Comparison of ENCODE assay signal across 8 mouse cellular contexts in genomic region chr14:120276343-120277080, GRCm38 (mm10). TPM values are rescaled to one million over a fixed set of nuclear protein-coding genes. Genes with fewer than 3 reads are reported as not detected.
DNase-seq lines count a peak whose midpoint lies in the region; ATAC-seq and TF ChIP-seq lines count a peak whose summit lies in the region.

No protein-coding gene starts in this region.

- no peak for ATAC-seq in lung, embryonic 14.5 days (ENCODE audit: insufficient read depth)
- no peak for ATAC-seq in hindbrain, embryonic 15.5 days (ENCODE audit: low FRiP score, low read depth)
- no peak for ATAC-seq in midbrain, embryonic 11.5 days (ENCODE audit: low FRiP score)
- ATAC-seq in cerebellum, adult (ENCODE audit: insufficient number of reproducible peaks, low FRiP score, low TSS enrichment): no peak

- H3K4me1 ChIP-seq in lung, embryonic 14.5 days (ENCODE audit: insufficient read depth): peaks cover 41% of the 10 kb centered on the region
- peaks cover 48% of the 10 kb centered on the region for H3K4me1 ChIP-seq in hindbrain, embryonic 15.5 days (replicated peaks)
- H3K4me1 ChIP-seq in midbrain, embryonic 11.5 days (ENCODE audit: control insufficient read depth, insufficient read depth, low read length): peaks cover 19% of the 10 kb centered on the region

- DNase-seq in lung, embryonic 14.5 days: peak; percentile 76
- DNase-seq in lung, postnatal 14 days: no peak
- DNase-seq in c-Kit-positive CD71-positive TER-119-negative erythroid progenitor cells, embryonic 14.5 days (ENCODE audit: low read depth): peak; percentile 28
- DNase-seq in midbrain, embryonic 11.5 days (ENCODE audit: low spot score, missing footprints): peak; percentile 90
- DNase-seq in layer of hippocampus, postnatal 25 days (ENCODE audit: extremely low spot score in 1 of 2, low spot score in 1 of 2): no peak
- no peak for DNase-seq in left cerebral cortex, postnatal 25 days (ENCODE audit: low spot score in 2 of 2)

- peak overlapping the region; percentile 99 for H3K4me2 ChIP-seq in lung, embryonic 14.5 days
- peak overlapping the region; percentile 63 for H3K4me2 ChIP-seq in hindbrain, embryonic 15.5 days
- peak overlapping the region; percentile 46 for H3K4me2 ChIP-seq in midbrain, embryonic 11.5 days

- no peaks in the 10 kb centered on the region for H3K9me3 ChIP-seq in lung, embryonic 14.5 days (ENCODE audit: low read depth, low read length)
- no peaks in the 10 kb centered on the region for H3K9me3 ChIP-seq in hindbrain, embryonic 15.5 days
- H3K9me3 ChIP-seq in midbrain, embryonic 11.5 days (ENCODE audit: control insufficient read depth, low read length): no peaks in the 10 kb centered on the region

- H3K27ac ChIP-seq in lung, embryonic 14.5 days (ENCODE audit: low read depth): peak overlapping the region; percentile 96
- peak overlapping the region; percentile 44 for H3K27ac ChIP-seq in hindbrain, embryonic 15.5 days (replicated peaks)
- no peak overlapping the region; the same call in 1 of the 2 replicates for H3K27ac ChIP-seq in midbrain, embryonic 11.5 days (ENCODE audit: low read depth, low read length)

- peak overlapping the region; percentile 66 for H3K4me3 ChIP-seq in lung, embryonic 14.5 days (ENCODE audit: low read depth, low read length)
- peak overlapping the region; percentile 75 for H3K4me3 ChIP-seq in hindbrain, embryonic 15.5 days
- peak overlapping the region; percentile 49 for H3K4me3 ChIP-seq in midbrain, embryonic 11.5 days (ENCODE audit: low read depth, low read length)

- H3K9ac ChIP-seq in lung, embryonic 14.5 days: peak overlapping the region; percentile 81
- peak overlapping the region; percentile 28 for H3K9ac ChIP-seq in hindbrain, embryonic 15.5 days
- H3K9ac ChIP-seq in midbrain, embryonic 11.5 days (ENCODE audit: low read length): peak overlapping the region; percentile 62

- H3K36me3 ChIP-seq in lung, embryonic 14.5 days (ENCODE audit: insufficient read depth): 0 out of 2 replicates have a peak, but pooled peaks cover 4% of the 10 kb centered on the region
- H3K36me3 ChIP-seq in hindbrain, embryonic 15.5 days: no peaks in the 10 kb centered on the region
- H3K36me3 ChIP-seq in midbrain, embryonic 11.5 days (ENCODE audit: control insufficient read depth, insufficient read depth, low read length): no peaks in the 10 kb centered on the region

- under 1% methylated on average over 10 of the region's 10 CpGs for WGBS in lung, embryonic 14.5 days
- WGBS in hindbrain, embryonic 15.5 days: 17% methylated on average over 10 of the region's 10 CpGs
- WGBS in midbrain, embryonic 11.5 days: 23% methylated on average over 10 of the region's 10 CpGs

- intact Hi-C loops in left cerebral cortex, postnatal 25 days (cut with DNase I): loop anchor here (5.0 kb wide), 5 partner anchors 104 to 201 kb away; partner anchors contain the start of gene Rap2a

- H3K27me3 ChIP-seq in lung, embryonic 14.5 days (ENCODE audit: insufficient read depth, low read length): no peaks in the 10 kb centered on the region
- H3K27me3 ChIP-seq in hindbrain, embryonic 15.5 days: no peaks in the 10 kb centered on the region
- H3K27me3 ChIP-seq in midbrain, embryonic 11.5 days (ENCODE audit: control insufficient read depth, insufficient read depth, low read length): no peaks in the 10 kb centered on the region

- no peak for TF ChIP-seq CTCF in lung, embryonic 14.5 days (IDR thresholded peaks at IDR 0.05; ENCODE audit: low read depth)

RNA-seq across cellular contexts. Expression of gene Mbnl2, which starts 1.0 kb away (rescaled TPM):
- 110 and 119 TPM in 2 replicates for polyA plus RNA-seq in lung, embryonic 14.5 days (2014; fragmentation: Nextera tagmentation; extraction: Ambion mirVana)
- polyA plus RNA-seq in hindbrain, embryonic 15.5 days (2015; fragmentation: Nextera tagmentation; extraction: Ambion mirVana): 25.5 and 26.4 TPM in 2 replicates
- 36.4 and 40.8 TPM in 2 replicates for polyA plus RNA-seq in midbrain, embryonic 11.5 days (2014; fragmentation: Nextera tagmentation; extraction: Ambion mirVana)
- total RNA-seq in layer of hippocampus, postnatal 25 days (2021): 100 to 1,000 TPM; 230 to 238 TPM
- 100 to 1,000 TPM; 244 to 245 TPM for total RNA-seq in left cerebral cortex, postnatal 25 days (2021)

Comparison
In these comparisons a context has a peak if more than half of its experiments do, and no peak if none do; other contexts are left out.
1. DNase-seq: peak in lung, embryonic 14.5 days (single experiment), c-Kit-positive CD71-positive TER-119-negative erythroid progenitor cells, embryonic 14.5 days (single experiment) and midbrain, embryonic 11.5 days (single experiment); none in lung, postnatal 14 days (single experiment), layer of hippocampus, postnatal 25 days (0 of 2) and left cerebral cortex, postnatal 25 days (0 of 2).
2. H3K4me2 ChIP-seq: peak in every context shown above with its lines; median percentile 99 in lung, embryonic 14.5 days; 63 in hindbrain, embryonic 15.5 days; 46 in midbrain, embryonic 11.5 days.
3. H3K9ac ChIP-seq: peak in every context shown above with its lines; median percentile 81 in lung, embryonic 14.5 days; 62 in midbrain, embryonic 11.5 days; 28 in hindbrain, embryonic 15.5 days.
4. Peak in every context shown above with its lines, with median percentiles within 50 percentile points of each other: H3K4me3 ChIP-seq.